Mouse (Mus musculus): ENCODE data around the gene Fancd2.

Fancd2 gene

GRCm38 (mm10) chr6:113530932-113531839 lies at the start of gene Fancd2, which contains the start of gene Emc3:
Gene Fancd2, plus strand, starts transcription at chr6:113531682.
Gene Emc3, minus strand, starts transcription at chr6:113531652.
- DNase-seq (ENCODE audit: low spot score in 2 of 2): peak; percentile 82 to 85

- peak; percentile 22 to 25 for DNase-seq (ENCODE audit: low spot score in 2 of 2)
Measured at GRCm38 (mm10) chr6:113482477-113483099, 48.9 kb upstream of the Fancd2 start.

- DNase-seq (ENCODE audit: low spot score in 2 of 2): peak; percentile 94 to 96
Measured at GRCm38 (mm10) chr6:113483100-113483615, 48.3 kb upstream of the Fancd2 start, which contains the start of gene Creld1. Gene Creld1, plus strand, starts transcription at chr6:113483297.

- DNase-seq (ENCODE audit: low spot score in 2 of 2): no peak
Measured at GRCm38 (mm10) chr6:113483729-113484128, 47.8 kb upstream of the Fancd2 start.

- DNase-seq (ENCODE audit: low spot score in 2 of 2): no peak
Measured at GRCm38 (mm10) chr6:113487125-113487576, 44.3 kb upstream of the Fancd2 start.

- no peak for DNase-seq (ENCODE audit: low spot score in 2 of 2)
Measured at GRCm38 (mm10) chr6:113489410-113489809, 42.1 kb upstream of the Fancd2 start.

- DNase-seq (ENCODE audit: low spot score in 2 of 2): no peak
Measured at GRCm38 (mm10) chr6:113492101-113492864, 39.2 kb upstream of the Fancd2 start.

GRCm38 (mm10) chr6:113494258-113494788 lies 37.2 kb upstream of the Fancd2 start:
- DNase-seq (ENCODE audit: low spot score in 2 of 2): peak; percentile 84

- DNase-seq (ENCODE audit: low spot score in 2 of 2): no peak
Measured at GRCm38 (mm10) chr6:113495071-113495675, 36.3 kb upstream of the Fancd2 start.

- no peak for DNase-seq (ENCODE audit: low spot score in 2 of 2)
Measured at GRCm38 (mm10) chr6:113499346-113499745, 32.1 kb upstream of the Fancd2 start.

GRCm38 (mm10) chr6:113501388-113502084 lies 29.9 kb upstream of the Fancd2 start, which contains the start of gene Prrt3:
Gene Prrt3, minus strand, starts transcription at chr6:113501931.
- no peak for DNase-seq (ENCODE audit: low spot score in 2 of 2)

- DNase-seq (ENCODE audit: low spot score in 2 of 2): no peak
Measured at GRCm38 (mm10) chr6:113502801-113503200, 28.7 kb upstream of the Fancd2 start.

GRCm38 (mm10) chr6:113505689-113506088 lies 25.8 kb upstream of the Fancd2 start:
- DNase-seq (ENCODE audit: low spot score in 2 of 2): no peak

GRCm38 (mm10) chr6:113507130-113507529 lies 24.4 kb upstream of the Fancd2 start:
- no peak for DNase-seq (ENCODE audit: low spot score in 2 of 2)

GRCm38 (mm10) chr6:113508272-113508946 lies 23.1 kb upstream of the Fancd2 start:
- DNase-seq (ENCODE audit: low spot score in 2 of 2): no peak

- no peak for DNase-seq (ENCODE audit: low spot score in 2 of 2)
Measured at GRCm38 (mm10) chr6:113508947-113509280, 22.6 kb upstream of the Fancd2 start.

- DNase-seq (ENCODE audit: low spot score in 2 of 2): no peak
Measured at GRCm38 (mm10) chr6:113513944-113514343, 17.5 kb upstream of the Fancd2 start.

GRCm38 (mm10) chr6:113514600-113514999 lies 16.9 kb upstream of the Fancd2 start:
- DNase-seq (ENCODE audit: low spot score in 2 of 2): no peak

GRCm38 (mm10) chr6:113517434-113518080 lies 13.9 kb upstream of the Fancd2 start:
- peak; percentile 22 to 28 for DNase-seq (ENCODE audit: low spot score in 2 of 2)

All from spleen, postnatal 36 days (tissue).